Mouse (Mus musculus) naive thymus-derived CD4-positive, alpha-beta T cell, adult 2 months (primary cell): Measurements from ENCODE around the gene Atp10a.

ENCODE experiments used
- DNase-seq: peaks from one replicate; pipeline ENCODE4 v3.0.0-alpha.2; 2011; ENCODE audit warnings: low read depth

The Atp10a gene

DNA sequence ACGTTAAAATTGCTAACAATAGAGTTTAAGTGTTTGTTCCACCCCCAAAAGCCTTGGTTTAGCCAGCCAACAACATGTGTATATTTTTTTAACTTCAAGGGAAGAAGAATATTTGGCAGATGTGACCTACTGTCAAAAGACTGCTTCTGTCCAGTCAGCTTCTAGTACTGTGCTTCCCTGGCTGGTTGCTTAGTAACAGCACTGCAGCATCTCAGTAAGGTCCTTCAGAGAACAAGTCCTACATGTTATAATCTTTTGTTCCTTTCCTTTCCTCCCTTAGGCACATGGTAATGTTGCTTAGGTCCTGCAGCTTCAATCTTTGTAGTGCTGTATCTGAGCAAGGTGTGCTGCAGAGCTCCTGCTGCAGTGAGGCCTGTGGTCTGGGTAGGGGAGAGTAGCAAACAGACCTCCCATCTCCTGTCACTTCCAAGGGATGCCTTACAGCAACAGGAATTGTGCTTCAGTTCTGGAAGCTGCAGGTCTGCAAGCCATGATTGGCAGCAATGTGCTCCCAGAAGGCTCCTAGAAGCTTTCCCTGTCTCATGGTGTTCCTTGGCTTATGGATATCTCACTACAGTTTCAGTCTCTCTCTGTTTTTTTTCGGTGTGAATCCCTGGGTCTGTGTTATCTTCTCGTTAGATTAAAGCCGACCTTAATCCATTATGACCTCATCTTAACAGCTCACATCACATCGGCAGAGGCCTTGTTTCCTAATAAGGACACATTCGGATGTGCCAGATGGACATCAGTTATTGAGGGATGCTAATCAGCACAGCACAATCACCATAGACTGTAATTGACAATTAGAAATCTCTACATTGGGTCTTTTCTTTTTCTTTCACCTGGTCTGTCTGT is 34.3 kb downstream of the Atp10a start:
- DNase-seq = no peak

DNA sequence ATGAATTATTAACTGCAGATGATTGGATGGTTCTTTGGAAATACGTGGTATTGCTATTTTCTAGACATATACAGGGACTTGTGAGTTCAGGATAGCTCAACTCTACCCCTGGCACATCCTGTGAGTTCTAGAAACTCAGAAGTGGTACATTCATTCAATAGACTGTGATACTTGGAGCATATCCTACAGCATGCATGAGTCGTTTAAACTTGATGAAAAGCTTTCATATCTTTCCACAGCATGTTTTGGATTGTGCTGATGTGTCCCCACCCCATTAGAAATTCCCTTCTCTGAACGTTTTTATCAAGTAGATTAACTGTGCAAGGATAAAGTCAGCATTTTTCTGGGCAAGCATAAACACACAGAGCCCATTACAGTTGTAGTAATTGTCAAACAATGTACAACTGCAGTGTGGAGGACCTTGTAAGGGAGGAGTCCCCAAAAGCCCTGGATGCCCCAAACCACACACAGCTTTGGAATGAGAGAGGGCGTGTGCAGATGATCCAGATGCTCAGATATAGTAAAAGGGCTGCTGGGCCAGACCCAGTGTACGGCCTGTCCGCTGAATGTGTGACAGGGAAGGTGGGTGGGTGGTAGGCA is 35.1 kb downstream of the Atp10a start:
- DNase-seq = no peak

- peak; percentile 46 for DNase-seq
Measured at GRCm38 (mm10) chr7:58692704-58693103, 36.7 kb downstream of the Atp10a start.

- DNase-seq = peak; percentile 61
Measured at GRCm38 (mm10) chr7:58693342-58693741, 37.4 kb downstream of the Atp10a start.

DNA sequence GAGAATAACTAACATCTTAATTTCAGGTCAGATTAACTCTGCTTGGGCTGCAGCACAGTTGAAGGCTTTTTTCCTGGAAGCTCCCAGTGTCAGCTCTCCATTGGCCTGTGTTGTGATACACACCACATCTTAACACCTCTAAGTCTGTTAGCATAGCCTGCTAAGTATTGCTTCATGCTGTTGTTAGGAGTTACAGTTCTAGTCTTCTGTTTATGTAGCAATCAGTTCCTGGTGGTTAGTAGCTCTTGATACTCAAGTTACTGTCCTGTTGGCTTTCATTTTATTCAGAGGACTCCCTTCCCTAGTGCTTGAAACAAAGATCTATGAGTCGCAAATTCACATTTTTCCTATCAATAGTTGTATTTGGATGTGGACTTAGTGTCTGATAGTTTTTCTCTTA is 39.7 kb downstream of the Atp10a start:
- no peak for DNase-seq

GRCm38 (mm10) chr7:58697092-58697491 is 41.1 kb downstream of the Atp10a start:
- peak; percentile 76 for DNase-seq

- DNase-seq = no peak
Measured at GRCm38 (mm10) chr7:58698738-58699442, 42.9 kb downstream of the Atp10a start.

DNA sequence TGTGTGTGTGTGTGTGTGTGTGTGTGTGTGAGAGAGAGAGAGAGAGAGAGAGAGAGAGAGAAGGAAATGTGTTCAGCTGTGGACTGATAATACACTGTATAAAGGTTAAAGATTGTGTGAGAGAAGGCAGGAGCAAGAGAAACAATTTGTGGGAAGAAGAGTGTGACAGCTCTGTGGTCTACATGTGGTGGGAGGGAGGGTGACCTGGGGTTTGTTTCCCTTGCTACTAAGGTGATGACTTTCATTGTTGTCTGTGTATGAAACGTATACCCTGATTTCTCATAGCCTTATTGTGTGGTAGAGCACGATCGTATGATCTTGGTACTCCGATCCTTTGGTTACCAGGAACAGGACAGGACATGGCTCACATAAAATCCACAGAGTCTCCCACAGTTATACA is 45.3 kb downstream of the Atp10a start:
- DNase-seq = peak; percentile 70

GRCm38 (mm10) chr7:58705158-58705557 is 49.2 kb downstream of the Atp10a start:
- DNase-seq = no peak

GRCm38 (mm10) chr7:58709306-58709705 is 53.3 kb downstream of the Atp10a start:
- no peak for DNase-seq

DNA sequence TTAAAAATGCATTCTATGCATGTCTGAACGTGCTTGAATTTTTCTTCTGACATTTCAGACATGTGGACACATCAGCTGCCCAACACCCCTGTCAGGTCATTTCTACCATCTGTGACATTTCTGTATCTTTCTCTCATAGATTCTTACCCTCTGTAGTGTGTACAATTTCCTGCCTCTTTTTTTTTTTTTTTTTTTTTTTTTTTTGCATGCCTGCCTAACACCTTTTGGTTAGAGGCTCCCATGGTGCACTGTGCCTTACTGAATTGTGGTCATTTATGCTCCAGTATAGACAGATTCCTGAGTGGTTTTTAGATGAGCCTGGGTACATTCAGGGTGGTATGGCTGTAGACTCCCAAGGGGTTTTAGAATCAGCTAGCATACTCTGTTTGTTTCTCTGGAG is 54.3 kb downstream of the Atp10a start:
- peak; percentile 55 for DNase-seq

DNA sequence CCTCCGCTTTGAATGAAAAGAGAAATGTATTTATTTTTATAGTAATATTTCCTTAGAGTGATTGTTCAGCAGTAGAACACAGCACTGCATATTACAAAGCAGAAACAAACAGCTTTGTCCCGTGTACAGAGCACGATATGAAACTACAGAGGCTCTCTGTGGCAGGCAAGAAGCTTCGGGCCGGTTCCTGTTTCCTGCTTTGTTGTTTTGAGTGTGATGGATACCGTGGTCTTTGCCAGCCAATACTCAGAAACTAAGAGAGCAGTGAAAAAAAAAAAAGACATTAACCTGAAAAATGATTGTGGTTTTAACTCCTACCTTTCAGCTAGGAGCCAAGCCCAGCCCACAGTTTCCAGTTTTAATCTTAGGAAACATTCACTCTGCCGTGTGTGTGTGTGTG is 55.8 kb downstream of the Atp10a start:
- peak; percentile 75 for DNase-seq

- no peak for DNase-seq
Measured at GRCm38 (mm10) chr7:58715576-58716144, 59.7 kb downstream of the Atp10a start.

DNA sequence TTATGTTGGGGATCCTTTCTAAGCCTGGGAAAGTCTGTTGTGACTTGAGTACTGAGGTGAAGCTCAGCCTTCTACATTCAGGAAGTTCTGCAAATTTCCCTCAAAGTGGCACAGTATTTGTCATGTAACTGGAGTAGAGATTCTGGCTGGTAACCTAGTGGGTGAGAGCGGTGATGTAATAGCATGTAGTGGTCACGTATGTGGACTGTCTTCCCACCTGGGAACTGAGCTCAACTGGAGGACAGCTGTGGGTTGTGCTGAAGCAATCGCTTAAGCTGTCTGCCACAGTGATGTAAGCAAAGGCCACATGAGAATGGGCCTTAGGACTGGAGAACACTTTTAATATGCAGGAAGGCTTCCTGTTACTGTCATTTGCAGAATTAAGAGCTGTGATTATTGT is 60.7 kb downstream of the Atp10a start:
- DNase-seq = no peak

- no peak for DNase-seq
Measured at GRCm38 (mm10) chr7:58718556-58718955, 62.6 kb downstream of the Atp10a start.

- no peak for DNase-seq
Measured at GRCm38 (mm10) chr7:58719218-58719938, 63.4 kb downstream of the Atp10a start.

DNA sequence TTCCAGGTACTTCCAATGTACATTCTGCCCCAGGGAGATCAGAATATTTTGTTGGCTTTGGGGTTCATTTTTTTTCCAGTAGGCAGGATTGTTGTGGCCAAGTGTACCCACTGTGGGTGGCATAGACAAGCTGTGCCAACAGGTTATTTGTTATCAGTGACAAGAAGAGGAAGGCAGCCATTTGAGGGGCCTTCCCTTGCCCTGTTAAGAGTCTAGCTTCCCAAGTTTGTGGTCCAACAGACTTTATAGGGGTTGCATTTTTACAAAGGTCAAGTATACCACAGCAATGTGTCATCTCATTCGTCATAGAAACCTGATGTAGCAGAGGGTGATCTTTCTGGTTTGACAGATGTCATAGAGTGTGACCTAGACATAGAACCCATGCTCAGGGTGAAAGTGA is 66.3 kb downstream of the Atp10a start:
- DNase-seq = no peak

GRCm38 (mm10) chr7:58730201-58730600 is 74.2 kb downstream of the Atp10a start:
- DNase-seq = peak; percentile 56

- no peak for DNase-seq
Measured at GRCm38 (mm10) chr7:58730831-58731230, 74.9 kb downstream of the Atp10a start.

- no peak for DNase-seq
Measured at GRCm38 (mm10) chr7:58732406-58732805, 76.4 kb downstream of the Atp10a start.

DNA sequence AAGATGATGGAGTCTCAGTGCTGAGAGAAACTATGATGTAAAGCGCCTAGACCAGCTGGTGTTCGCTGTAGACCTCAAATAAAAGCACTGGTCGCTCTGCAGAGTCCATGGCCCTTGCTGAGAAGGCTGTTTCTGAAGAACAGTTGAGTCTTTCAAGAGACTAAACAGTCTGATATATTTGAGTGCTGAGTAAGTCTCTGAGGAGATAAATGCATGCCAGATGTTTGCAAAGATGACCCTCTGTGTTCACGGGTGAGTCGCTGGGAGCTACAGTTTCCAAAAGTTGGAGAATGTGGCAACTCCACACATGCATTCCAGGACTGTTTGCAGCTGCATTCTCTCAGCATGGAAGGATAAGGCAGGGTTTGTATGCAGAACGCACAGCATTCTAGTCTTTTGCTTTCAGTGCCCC is 77.5 kb downstream of the Atp10a start:
- DNase-seq = no peak
